Mouse (Mus musculus) thymus, postnatal 0 days (tissue): Measurements from ENCODE around the gene Tcte1. TPM values are rescaled to one million over a fixed set of nuclear protein-coding genes. Genes with fewer than 3 reads are reported as not detected.

Source experiments
- DNase-seq: peaks from one replicate; pipeline ENCODE4 v3.0.0-alpha.2; 2015; ENCODE audit warnings: low spot score
- polyA plus RNA-seq: library from polyadenylated mRNA; unstranded; fragments of >200 nt; fragmentation: Nextera tagmentation; extraction: Ambion mirVana; gene quantifications from 2 replicates; pipeline ENCODE4 v1.2.1, GENCODE M21; 2015

The Tcte1 gene
- polyA plus RNA-seq, 1 experiment from 2014 or later = 1.3 TPM

GRCm38 (mm10) chr17:45582715-45583355 is 59.6 kb downstream of the Tcte1 start:
- DNase-seq = peak; percentile 49

DNA sequence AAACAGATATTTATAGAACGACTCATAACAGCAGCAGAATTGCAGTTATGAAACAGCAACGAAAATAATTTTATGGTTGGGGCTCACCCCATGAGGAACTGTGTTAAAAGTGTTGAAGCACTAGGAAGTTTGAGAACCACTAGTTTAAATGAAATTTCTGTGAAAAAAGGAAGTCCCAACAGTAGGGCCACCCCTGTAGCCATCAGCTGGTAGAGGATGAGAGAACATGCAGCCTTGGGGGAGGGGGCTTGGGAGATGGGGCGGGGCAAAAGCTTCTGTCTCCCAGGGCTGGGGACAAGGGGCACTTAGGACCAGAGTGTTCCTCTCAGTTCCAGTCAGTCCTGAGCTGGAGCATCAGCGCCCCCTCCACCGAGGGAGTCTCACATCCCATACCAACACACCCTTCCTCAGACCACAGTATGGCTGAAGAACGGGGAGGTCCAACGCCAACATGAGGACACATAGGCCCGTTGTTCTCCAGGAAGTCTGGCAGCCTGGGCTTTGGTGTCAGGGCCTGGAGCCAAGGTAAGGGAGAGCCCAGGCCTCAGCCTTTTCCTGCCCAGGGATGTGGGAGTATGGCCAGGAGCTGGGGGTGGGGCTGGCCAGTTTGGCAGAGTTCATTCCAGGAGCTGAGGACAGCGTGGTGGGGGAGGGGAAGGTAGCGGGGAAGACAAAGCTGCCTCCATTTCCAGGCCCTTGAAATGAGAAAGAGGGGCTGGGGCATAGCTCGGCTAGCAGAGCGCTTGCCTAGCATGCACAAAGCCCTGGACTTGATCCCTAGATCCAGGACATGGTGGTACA is 61.1 kb downstream of the Tcte1 start:
- DNase-seq = no peak

DNA sequence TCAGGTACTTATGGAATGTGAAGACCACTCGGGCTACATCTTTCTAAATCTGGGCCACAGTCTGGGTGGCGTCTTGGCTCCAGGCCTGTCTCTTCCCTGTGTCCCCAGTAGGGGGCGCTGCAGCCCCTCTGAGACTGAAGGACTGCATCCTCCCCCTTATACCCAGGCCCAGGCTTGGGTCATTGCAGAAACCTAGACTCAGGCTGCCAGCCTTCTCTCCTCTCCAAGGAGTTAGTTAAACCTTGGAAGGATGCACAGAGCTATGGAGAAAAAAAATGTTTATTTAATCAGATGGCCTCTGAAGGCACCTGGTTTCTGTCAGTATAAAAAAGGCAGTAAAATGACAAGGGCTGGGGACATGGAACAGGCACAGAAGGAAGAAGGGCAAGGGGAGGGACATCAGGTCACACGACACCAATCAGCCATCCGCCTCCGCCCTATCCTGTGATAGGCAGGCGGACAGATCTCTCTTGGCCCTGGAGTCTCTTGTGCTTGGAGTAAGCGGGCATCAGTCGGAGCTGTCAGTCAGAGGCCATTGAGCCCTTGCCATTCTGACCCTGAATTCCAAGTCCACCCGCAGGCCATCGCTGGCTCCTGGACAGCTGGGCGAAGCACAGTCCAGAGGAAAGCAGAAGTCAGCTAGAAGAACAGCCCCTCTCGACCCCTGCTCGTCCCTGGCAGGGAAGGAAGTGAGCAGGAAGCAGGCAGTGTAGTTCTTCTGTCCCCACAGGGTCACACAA is 61.9 kb downstream of the Tcte1 start:
- DNase-seq = peak; percentile 75

DNA sequence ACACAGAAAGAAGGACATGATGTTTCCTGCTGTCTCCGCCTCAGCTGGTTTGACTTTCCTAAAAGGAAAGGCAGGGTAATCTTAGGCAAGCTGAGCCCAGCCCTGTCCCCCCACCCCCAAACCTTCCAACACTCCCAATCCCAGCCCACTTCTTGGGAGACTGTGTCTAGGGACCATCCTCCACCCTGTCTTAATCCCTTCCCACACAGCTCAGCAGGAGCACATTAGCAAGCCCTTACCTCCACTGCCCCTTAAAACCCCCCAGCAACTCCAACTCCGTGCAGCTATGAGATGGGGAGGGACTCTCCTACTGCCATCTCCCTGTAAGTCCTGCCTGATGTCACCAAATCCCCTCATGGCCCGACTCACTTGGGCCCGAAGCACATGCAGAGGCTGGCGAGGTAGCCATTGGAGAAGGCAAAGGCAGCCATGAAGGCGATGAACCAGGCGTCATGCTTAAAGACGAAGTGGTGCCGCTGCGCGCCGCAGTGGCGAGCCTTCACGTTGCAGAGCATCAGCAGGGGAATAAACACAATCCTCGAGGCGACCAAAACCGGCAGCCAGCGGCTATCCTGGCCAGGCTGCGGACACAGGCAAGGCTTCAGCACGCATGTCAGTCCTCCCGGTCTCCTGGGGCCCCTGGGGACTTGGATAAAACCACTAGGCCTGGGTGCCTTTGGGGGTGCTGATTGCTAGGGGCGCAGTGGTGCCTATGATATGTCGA is 62.7 kb downstream of the Tcte1 start:
- DNase-seq = peak; percentile 5

GRCm38 (mm10) chr17:45586449-45586837 is 63.2 kb downstream of the Tcte1 start:
- peak; percentile 26 for DNase-seq

GRCm38 (mm10) chr17:45588370-45588769 is 65.1 kb downstream of the Tcte1 start:
- DNase-seq = no peak

GRCm38 (mm10) chr17:45589236-45589635 is 66.0 kb downstream of the Tcte1 start:
- no peak for DNase-seq

GRCm38 (mm10) chr17:45589844-45590243 is 66.6 kb downstream of the Tcte1 start:
- no peak for DNase-seq

DNA sequence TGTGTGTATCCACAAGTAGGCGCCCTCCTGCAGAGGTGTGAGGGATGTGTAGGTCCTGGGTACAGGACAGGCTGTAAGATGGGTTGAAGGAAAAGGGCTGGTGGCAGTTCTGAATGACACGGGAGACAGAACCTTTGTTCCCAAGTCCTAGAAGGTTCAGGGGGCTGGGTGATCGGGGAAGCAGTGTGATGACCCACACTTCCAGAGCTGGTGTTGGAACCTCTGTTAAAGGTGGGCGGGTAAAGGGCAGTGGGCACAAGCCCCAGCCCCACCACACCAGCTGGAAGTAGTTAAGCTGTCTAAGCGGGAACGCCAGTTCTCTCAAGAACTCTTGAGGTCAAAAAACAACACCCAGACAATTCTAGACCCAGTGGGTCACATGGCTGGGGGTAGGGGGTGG is 67.2 kb downstream of the Tcte1 start:
- DNase-seq = no peak

DNA sequence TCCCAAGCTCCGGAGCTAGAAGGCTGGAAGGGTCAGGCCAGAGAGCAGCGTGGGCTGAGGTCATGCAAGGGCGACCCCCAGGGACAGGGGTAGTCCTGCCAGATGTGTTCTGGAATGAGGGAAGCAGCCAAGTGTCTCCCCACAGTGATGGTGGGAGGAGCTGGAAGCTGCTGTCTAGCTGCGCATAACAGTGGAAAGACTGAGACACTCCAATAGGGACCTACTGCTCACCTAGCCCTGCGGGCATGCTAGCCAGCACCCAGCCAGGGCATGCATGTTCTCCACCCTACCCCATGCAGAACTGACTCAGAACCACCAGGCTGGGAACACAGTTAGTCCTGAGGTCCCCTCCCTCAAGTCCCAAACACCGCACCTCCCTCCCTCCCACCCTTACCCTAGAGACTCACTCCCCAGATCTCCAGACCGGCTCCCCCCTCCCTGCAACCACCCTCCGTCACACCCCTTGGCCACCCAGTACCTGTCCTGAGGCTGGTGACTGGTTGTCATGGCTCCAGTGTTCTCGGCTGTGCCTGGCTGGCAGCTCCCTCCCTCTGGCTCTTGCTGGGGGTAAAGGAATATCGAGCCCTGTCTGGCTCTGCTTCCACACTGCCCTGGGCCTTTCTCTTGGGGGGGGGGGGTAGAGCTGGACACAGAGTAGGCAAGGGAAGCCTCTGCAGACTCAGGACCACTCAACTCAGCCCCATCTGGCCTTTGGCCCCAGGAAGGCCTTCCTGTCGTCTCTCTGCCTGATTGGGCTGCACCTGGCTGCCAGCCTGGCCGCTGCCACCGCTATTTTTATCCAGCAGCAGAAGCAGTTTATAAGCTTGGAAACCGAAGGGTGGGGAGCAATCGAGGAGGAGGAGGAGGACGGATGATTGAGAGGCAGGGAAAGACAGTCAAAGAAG is 68.7 kb downstream of the Tcte1 start:
- peak; percentile 30 for DNase-seq

Other genes with a start within 250 kb of the Tcte1 start
- gene Cdc5l, start 89.7 kb upstream of the Tcte1 start, polyA plus RNA-seq = 77.0 and 86.8 TPM in 2 replicates
- gene Spats1, start 48.0 kb upstream of the Tcte1 start, polyA plus RNA-seq = 0.37 and 0.65 TPM in 2 replicates
- 26.9 and 27.7 TPM in 2 replicates for gene Aars2, start 16.6 kb upstream of the Tcte1 start, polyA plus RNA-seq
- 19.0 and 19.6 TPM in 2 replicates for gene Tmem151b, start 26.2 kb downstream of the Tcte1 start, polyA plus RNA-seq
- 70.4 and 80.2 TPM in 2 replicates for gene Nfkbie, start 32.3 kb downstream of the Tcte1 start, polyA plus RNA-seq
- 95.8 and 96.9 TPM in 2 replicates for gene Slc35b2, start 40.4 kb downstream of the Tcte1 start, polyA plus RNA-seq
- 1,223 and 1,279 TPM in 2 replicates for gene Hsp90ab1, start 49.8 kb downstream of the Tcte1 start, polyA plus RNA-seq
- 243 and 252 TPM in 2 replicates for gene Slc29a1, start 76.2 kb downstream of the Tcte1 start, polyA plus RNA-seq
- gene Mymx, start 78.7 kb downstream of the Tcte1 start, polyA plus RNA-seq = 1.5 and 1.7 TPM in 2 replicates
- gene Capn11, start 135.9 kb downstream of the Tcte1 start, polyA plus RNA-seq = 0.05 TPM in 1 of 2 replicates, not detected in the other
- 174 and 197 TPM in 2 replicates for gene Mrpl14, start 162.9 kb downstream of the Tcte1 start, polyA plus RNA-seq
- 16.6 and 18.6 TPM in 2 replicates for gene Tmem63b, start 163.5 kb downstream of the Tcte1 start, polyA plus RNA-seq
- gene 1600014C23Rik, start 210.4 kb downstream of the Tcte1 start, polyA plus RNA-seq = not detected in 2 replicates